Mouse (Mus musculus) spleen, adult 2 months (tissue): Measurements from ENCODE around the gene Abhd4.

Source experiments
- CTCF ChIP-seq: fragments of 200-500 bp; IDR thresholded peaks from 2 replicates; pipeline ENCODE4 v1.5.1; 2011; ENCODE audit warnings: mild to moderate bottlenecking, inconsistent platforms; ENCODE audit not compliant: insufficient read depth, insufficient read length, insufficient replicate concordance; ENCODE audit errors: extremely low read depth
- POLR2A ChIP-seq: fragments of 200-500 bp; IDR thresholded peaks from 2 replicates; pipeline ENCODE4 v1.6.1; 2011; ENCODE audit warnings: low read depth, low read length, inconsistent platforms

- TF ChIP-seq CTCF = no peak
- no peak; the same call in 1 of the 2 replicates for TF ChIP-seq POLR2A
These were observed 23.3 kb upstream of the Abhd4 start for GRCm38 (mm10) chr14:54230638-54231150.
